11 mouse cellular contexts compared by ENCODE assay signal in the genomic region with DNA sequence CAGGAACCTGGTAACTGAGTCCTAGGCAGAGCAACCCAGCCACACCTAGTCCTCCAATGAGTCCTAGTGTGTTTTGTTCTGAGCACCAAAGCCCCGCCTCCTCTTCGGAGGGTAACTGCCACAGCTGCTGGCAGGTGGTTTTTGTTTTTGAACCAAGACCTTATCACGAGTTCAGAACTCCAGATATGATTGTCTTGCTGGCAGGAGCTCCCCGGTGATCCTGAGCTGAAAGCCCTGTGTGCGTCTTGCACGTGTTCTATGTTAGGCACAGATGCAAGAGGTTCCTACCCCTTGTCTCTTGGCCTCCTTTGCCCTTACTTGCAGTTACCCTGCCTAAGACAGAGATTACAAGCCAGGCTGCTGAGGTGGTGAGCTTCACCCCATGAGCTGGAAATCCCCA. TPM values are rescaled to one million over a fixed set of nuclear protein-coding genes. Genes with fewer than 3 reads are reported as not detected.
DNase-seq lines count a peak whose midpoint lies in the region; ATAC-seq lines count a peak whose summit lies in the region.
"Had no signal": no experiment of that assay in that cellular context is flagged by ENCODE, and none has a peak within 500 bp of the region (broad histone marks: within the 10 kb centered on the region; RNA-seq: fewer than 3 reads in every experiment).

No protein-coding gene starts in this region.

- DNase-seq in gastrocnemius, postnatal 25 days = peak; percentile 20
- no peak for DNase-seq in gastrocnemius, postnatal 10 days
- peak; percentile 86 for DNase-seq in thymus, postnatal 0 days (ENCODE audit: low spot score)
- DNase-seq in Muller cell, postnatal 12 days (ENCODE audit: inconsistent ontology term) = no peak
- DNase-seq in adrenal gland, postnatal 25 days = no peak
- DNase-seq in cerebellum, adult 18-20 months = no peak
- DNase-seq: heart, adult 2 months; liver, embryonic 13.5 days; right cerebral cortex, postnatal 14 days had no signal

- peak; percentile 33 for ATAC-seq in activated CD4-positive, CD25-positive, alpha-beta regulatory T cell, adult 4 months
- ATAC-seq in neutrophil, adult 5-6 weeks (ENCODE audit: extremely low read depth, insufficient number of reproducible peaks, low FRiP score, poor library complexity, severe bottlenecking) = peak; percentile 18; the same call in 1 of the 2 replicates

RNA-seq across cellular contexts. Expression of gene Sash3, which starts 4.8 kb away (rescaled TPM):
- total RNA-seq in gastrocnemius, postnatal 25 days (2021) = under 1 TPM; 0.23 to 0.48 TPM
- 1 to 10 TPM in 1 of 2 experiments, under 1 TPM in 1; 0.82 to 1.2 TPM for total RNA-seq in gastrocnemius, postnatal 10 days (2021)
- 100 to 1,000 TPM; 305 to 323 TPM for polyA plus RNA-seq in activated CD4-positive, CD25-positive, alpha-beta regulatory T cell, adult 4 months (2017; shearing (Covaris generic))
- total RNA-seq in neutrophil, adult 5-6 weeks (2017) = 217 and 224 TPM in 2 replicates
- 240 and 251 TPM in 2 replicates for polyA plus RNA-seq in thymus, postnatal 0 days (2015; fragmentation: Nextera tagmentation; extraction: Ambion mirVana)
- total RNA-seq in adrenal gland, postnatal 25 days (2021) = 0.43 and 0.82 TPM in 2 replicates

RNA-seq across cellular contexts. Expression of gene Xpnpep2, which starts 33.0 kb away (rescaled TPM):
- total RNA-seq in gastrocnemius, postnatal 25 days (2021) = 1 to 10 TPM in 1 of 2 experiments, under 1 TPM in 1; 0.41 to 1.0 TPM
- 1 to 10 TPM; 2.2 to 3.2 TPM for total RNA-seq in gastrocnemius, postnatal 10 days (2021)
- polyA plus RNA-seq in activated CD4-positive, CD25-positive, alpha-beta regulatory T cell, adult 4 months (2017; shearing (Covaris generic)) = under 1 TPM in 1 of 2 experiments, not detected in 1; 0.48 TPM
- 0.12 and 0.25 TPM in 2 replicates for total RNA-seq in neutrophil, adult 5-6 weeks (2017)
- 0.46 and 0.55 TPM in 2 replicates for polyA plus RNA-seq in thymus, postnatal 0 days (2015; fragmentation: Nextera tagmentation; extraction: Ambion mirVana)
- total RNA-seq in adrenal gland, postnatal 25 days (2021) = 0.76 and 1.3 TPM in 2 replicates

Comparison
In these comparisons a context has a peak if more than half of its experiments do, and no peak if none do; other contexts are left out.
1. DNase-seq: peak in gastrocnemius, postnatal 25 days (single experiment) and thymus, postnatal 0 days (single experiment); none in gastrocnemius, postnatal 10 days (single experiment), Muller cell, postnatal 12 days (single experiment), adrenal gland, postnatal 25 days (single experiment) and cerebellum, adult 18-20 months (0 of 2).
2. RNA of gene Sash3, which starts 4.8 kb away (total RNA-seq): 217 to 224 TPM in neutrophil, adult 5-6 weeks; 0.82 to 1.2 TPM in gastrocnemius, postnatal 10 days, 0.43 to 0.82 TPM in adrenal gland, postnatal 25 days and 0.23 to 0.48 TPM in gastrocnemius, postnatal 25 days; every median in the first group is over 100 times any median in the second.